Mouse (Mus musculus) intestine, embryonic 14.5 days (tissue): Measurements from ENCODE around the gene Usp34. TPM values are rescaled to one million over a fixed set of nuclear protein-coding genes. Genes with fewer than 3 reads are reported as not detected.
"Not testable (repeated sequence)": the region's sequence is repeated elsewhere in the genome, so short reads cannot be mapped to it uniquely, and the experiment has no call there.

ENCODE experiments used
- ATAC-seq: fragments of 200-750 bp; cut with Nextera tagmentation; replicated peaks from 2 replicates; pipeline ENCODE4 v1.8.0; 2017; ENCODE audit warnings: low read depth, moderate number of reproducible peaks, moderate TSS enrichment, moderate library complexity; ENCODE audit not compliant: low FRiP score, low TSS enrichment
- DNase-seq: peaks from one replicate; pipeline ENCODE4 v3.0.0-alpha.2; 2018; ENCODE audit warnings: low spot score
- H3K27ac ChIP-seq: fragments of 300-500 bp; sonication (generic); 2 replicates; pipeline ENCODE4 v1.5.1; 2014; ENCODE audit warnings: low read depth, mild to moderate bottlenecking, control low read depth
- H3K27me3 ChIP-seq: fragments of 300-500 bp; sonication (generic); replicated peaks from 2 replicates; pipeline ENCODE4 v1.6.1; 2014; ENCODE audit warnings: low read length, control low read depth; ENCODE audit not compliant: control insufficient read depth, insufficient read depth
- H3K36me3 ChIP-seq: fragments of 300-500 bp; sonication (generic); 2 replicates; pipeline ENCODE4 v1.6.1; 2014; ENCODE audit warnings: low read length, control low read depth; ENCODE audit not compliant: control insufficient read depth, insufficient read depth
- H3K4me1 ChIP-seq: fragments of 300-500 bp; sonication (generic); replicated peaks from 2 replicates; pipeline ENCODE4 v1.6.1; 2014; ENCODE audit warnings: low read length, control low read depth, mixed read lengths; ENCODE audit not compliant: control insufficient read depth, insufficient read depth
- H3K4me2 ChIP-seq: fragments of 300-500 bp; sonication (generic); 2 replicates; pipeline ENCODE4 v1.6.1; 2014; ENCODE audit warnings: low read length
- H3K4me3 ChIP-seq: fragments of 300-500 bp; sonication (generic); 2 replicates; pipeline ENCODE4 v1.5.1; 2014; ENCODE audit warnings: low read depth, low read length, control low read depth, mixed read lengths
- H3K9ac ChIP-seq: fragments of 300-500 bp; sonication (generic); 2 replicates; pipeline ENCODE4 v1.6.1; 2014; ENCODE audit warnings: mild to moderate bottlenecking, low read length
- H3K9me3 ChIP-seq: fragments of 300-500 bp; sonication (generic); 2 replicates; pipeline ENCODE4 v1.6.1; 2016; ENCODE audit warnings: low read length, control low read depth; ENCODE audit not compliant: control insufficient read depth
- whole genome bisulfite sequencing: fragments of 180-500 bp; shearing (Covaris S2); extraction: QIAGEN DNeasy Blood & Tissue Kit; methylation state at CpG from one replicate; pipeline ENCODE4 v1.1.7; 2014; 5-methylcytosine and 5-hydroxymethylcytosine counted together
- polyA plus RNA-seq: library from polyadenylated mRNA; unstranded; fragments of >200 nt; fragmentation: Nextera tagmentation; extraction: Ambion mirVana; gene quantifications from 2 replicates; pipeline ENCODE4 v1.2.1, GENCODE M21; 2014

The Usp34 gene
- polyA plus RNA-seq, 1 experiment from 2014 or later, result 39.3 TPM

DNA sequence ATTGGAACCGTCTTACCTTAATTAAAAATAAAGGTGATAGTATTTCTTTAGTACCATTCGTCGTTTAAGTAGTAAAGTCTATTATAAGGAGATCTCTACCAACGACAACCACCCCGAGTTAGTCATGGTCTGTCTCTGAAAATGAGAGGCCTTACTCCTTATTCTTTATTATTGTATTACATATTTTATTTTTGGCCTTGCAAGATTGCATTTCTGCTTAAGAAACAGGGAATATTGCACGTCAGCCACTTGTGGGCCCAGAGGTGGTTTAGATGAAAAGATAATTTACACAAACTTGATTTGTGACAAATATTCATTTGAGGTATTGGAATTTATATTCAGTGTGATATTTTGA is 848 bp downstream of the Usp34 start:
- Histone ChIP-seq H3K27me3 (no peaks in the 10 kb centered on the region), H3K27ac (peak overlapping the region; percentile 98), H3K4me3 (peak overlapping the region; percentile 82), H3K36me3 (no peaks in the 10 kb centered on the region), H3K4me2 (peak overlapping the region; percentile 62), H3K9ac (peak overlapping the region; percentile 95), H3K4me1 (peaks cover 7% of the 10 kb centered on the region; the same call in 1 of the 2 replicates), H3K9me3 (no peaks in the 10 kb centered on the region)
- under 1% methylated on average over 6 of the region's 6 CpGs for WGBS
- DNase-seq (no peak), ATAC-seq (no peak)

DNA sequence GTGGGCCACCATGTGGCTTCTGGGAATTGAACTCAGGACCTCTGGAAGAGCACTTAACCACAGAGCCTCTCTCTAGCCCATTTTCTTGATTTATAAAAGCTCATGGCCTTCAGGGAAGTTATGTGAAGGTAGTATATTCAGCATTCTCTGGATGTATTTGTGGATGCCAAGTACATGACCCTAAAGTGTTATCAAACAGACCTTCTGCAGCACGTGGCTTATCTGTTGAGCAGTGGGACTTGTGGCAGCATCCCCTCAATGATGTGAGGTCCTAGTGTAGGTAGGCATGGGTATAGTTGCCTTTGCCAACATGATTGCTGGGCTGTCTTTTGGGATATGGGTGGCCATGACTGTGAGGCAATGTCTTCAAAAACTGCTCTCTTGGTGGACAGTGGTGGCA is 6.8 kb downstream of the Usp34 start:
- H3K4me2 ChIP-seq, result no peak overlapping the region
- no peaks in the 10 kb centered on the region for H3K36me3 ChIP-seq
- H3K4me3 ChIP-seq, result no peak overlapping the region
- H3K27ac ChIP-seq, result no peak overlapping the region
- no peaks in the 10 kb centered on the region for H3K27me3 ChIP-seq
- H3K4me1 ChIP-seq, result peaks cover 3% of the 10 kb centered on the region; the same call in 1 of the 2 replicates
- DNase-seq (no peak), ATAC-seq (no peak)
- H3K9ac ChIP-seq, result no peak overlapping the region
- WGBS, result 86% methylated on average over 1 of the region's 1 CpGs
- H3K9me3 ChIP-seq, result no peaks in the 10 kb centered on the region

DNA sequence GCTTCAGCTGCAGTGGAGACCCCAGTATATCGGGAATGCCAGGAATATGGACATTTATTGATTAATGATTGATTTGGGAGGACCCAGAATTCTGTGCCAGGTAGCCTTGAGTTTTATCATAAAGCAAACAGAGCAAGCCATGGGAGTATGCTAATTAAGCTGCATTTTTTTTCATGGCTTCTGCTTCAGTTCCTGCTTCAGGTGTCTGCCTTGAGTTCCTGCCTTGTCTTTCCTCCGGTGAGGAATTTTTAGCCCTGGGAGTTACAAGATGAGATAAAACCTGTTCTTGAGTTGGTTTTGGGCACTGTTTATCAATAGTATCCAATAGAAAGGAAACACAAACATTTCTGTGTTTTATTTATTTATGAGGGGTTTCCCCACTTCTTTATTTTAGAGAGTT is 22.7 kb downstream of the Usp34 start:
- no peaks in the 10 kb centered on the region for H3K36me3 ChIP-seq
- DNase-seq (no peak), ATAC-seq (no peak)
- no peaks in the 10 kb centered on the region for H3K27me3 ChIP-seq
- no peak overlapping the region for H3K9ac ChIP-seq
- no peaks in the 10 kb centered on the region for H3K4me1 ChIP-seq
- H3K4me3 ChIP-seq, result no peak overlapping the region
- no peak overlapping the region for H3K4me2 ChIP-seq
- WGBS, result 83% methylated on average over 2 of the region's 2 CpGs
- no peaks in the 10 kb centered on the region for H3K9me3 ChIP-seq
- no peak overlapping the region for H3K27ac ChIP-seq

DNA sequence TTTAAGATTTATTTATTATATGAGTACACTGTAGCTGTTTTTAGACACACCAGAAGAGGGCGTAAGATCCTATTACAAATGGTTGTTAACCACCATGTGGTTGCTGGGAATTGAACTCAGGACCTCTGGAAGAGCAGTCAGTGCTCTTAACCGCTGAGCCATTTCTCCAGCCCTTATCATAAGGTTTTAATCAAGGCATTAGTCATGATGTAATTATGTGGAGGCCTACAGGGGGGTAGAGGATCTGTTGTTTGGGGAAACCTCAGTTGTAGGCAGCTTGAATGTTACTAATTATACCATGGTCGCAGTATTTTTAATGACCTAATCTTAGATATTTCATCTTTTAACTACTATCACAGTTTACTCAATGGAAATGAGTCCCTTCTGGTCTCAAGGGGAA is 25.4 kb downstream of the Usp34 start:
- Histone ChIP-seq H3K4me3 (no peak overlapping the region), H3K36me3 (peaks cover 8% of the 10 kb centered on the region; the same call in 1 of the 2 replicates), H3K4me1 (no peaks in the 10 kb centered on the region), H3K27ac (no peak overlapping the region), H3K9me3 (no peaks in the 10 kb centered on the region), H3K9ac (no peak overlapping the region), H3K27me3 (no peaks in the 10 kb centered on the region), H3K4me2 (no peak overlapping the region)
- no peak for ATAC-seq
- DNase-seq, result no peak
- WGBS, result 88% methylated on average over 3 of the region's 3 CpGs

DNA sequence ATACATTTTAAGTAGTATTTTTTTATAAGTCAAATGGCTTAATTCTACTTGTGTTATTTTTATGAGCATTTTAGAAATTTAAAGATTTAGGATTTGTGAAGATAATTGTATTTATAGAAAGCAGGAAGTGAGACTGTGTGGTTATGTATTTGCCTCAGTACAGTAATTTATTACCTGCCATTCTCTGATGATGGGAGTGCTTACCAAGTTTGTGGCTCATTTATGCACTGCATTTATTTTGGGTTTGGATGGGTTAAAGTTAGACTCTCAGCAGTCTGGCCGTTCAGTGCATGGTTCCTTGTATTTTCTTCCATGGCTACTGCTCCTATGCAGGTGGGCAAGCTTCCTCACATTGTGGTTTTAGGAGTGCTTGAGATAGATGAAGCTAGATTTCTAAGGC is 28.5 kb downstream of the Usp34 start:
- Histone ChIP-seq H3K9ac (no peak overlapping the region), H3K4me1 (no peaks in the 10 kb centered on the region), H3K36me3 (peaks cover 22% of the 10 kb centered on the region; the same call in 1 of the 2 replicates), H3K27ac (no peak overlapping the region), H3K4me3 (no peak overlapping the region), H3K9me3 (no peaks in the 10 kb centered on the region), H3K27me3 (no peaks in the 10 kb centered on the region), H3K4me2 (no peak overlapping the region)
- DNase-seq (no peak), ATAC-seq (no peak)
- WGBS, result 57% methylated on average over 1 of the region's 1 CpGs

DNA sequence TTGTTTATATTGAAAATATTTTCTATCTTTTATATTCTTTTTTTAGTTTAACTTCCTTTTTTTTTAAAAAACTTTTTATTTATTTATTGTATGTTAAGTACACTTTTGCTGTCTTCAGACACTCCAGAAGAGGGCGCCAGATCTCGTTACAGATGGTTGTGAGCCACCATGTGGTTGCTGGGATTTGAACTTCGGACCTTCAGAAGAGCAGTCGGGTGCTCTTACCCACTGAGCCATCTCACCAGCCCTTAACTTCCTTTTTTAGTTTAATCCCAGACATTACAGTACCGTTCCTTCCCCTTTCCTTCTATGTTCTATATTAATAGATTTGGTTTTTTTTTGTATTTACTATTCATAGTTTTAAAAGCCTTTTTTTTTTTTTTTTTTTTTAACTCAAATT is 50.5 kb downstream of the Usp34 start:
- not testable (repeated sequence) for ATAC-seq, H3K27ac ChIP-seq, H3K4me1 ChIP-seq, H3K4me2 ChIP-seq, H3K27me3 ChIP-seq, H3K4me3 ChIP-seq, DNase-seq, H3K9me3 ChIP-seq, H3K9ac ChIP-seq
- WGBS, result 76% methylated on average over 5 of the region's 5 CpGs
- peaks cover 45% of the 10 kb centered on the region for H3K36me3 ChIP-seq

DNA sequence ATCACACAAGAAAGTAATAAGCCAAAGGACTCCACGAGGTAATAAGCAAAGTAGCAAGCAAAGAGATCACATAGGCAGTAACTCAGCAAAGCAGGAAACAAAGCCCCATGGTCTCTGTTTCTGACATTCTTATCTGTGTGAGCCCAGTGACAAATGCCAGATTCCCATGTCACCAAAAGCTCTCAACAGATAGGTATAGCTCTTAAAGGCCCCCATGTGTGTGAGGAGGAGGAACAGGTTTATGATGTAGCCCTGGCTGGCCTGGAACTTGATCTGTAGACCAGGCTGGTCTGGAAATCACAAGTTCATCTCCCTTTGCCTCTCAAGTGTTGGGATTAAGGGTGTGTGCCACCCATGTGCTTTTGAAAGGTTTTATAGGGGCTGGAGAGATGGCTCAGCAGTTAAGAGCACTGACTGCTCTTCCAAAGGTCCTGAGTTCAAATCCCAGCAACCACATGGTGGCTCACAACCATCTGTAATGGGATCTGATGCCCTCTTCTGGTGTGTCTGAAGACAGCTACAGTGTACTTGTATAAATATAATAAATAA is 53.1 kb downstream of the Usp34 start:
- not testable (repeated sequence) for H3K4me3 ChIP-seq, H3K9me3 ChIP-seq, H3K27me3 ChIP-seq, H3K4me2 ChIP-seq, H3K9ac ChIP-seq, ATAC-seq, H3K4me1 ChIP-seq, H3K27ac ChIP-seq, DNase-seq
- H3K36me3 ChIP-seq, result peaks cover 59% of the 10 kb centered on the region
- WGBS, result 66% methylated on average over 1 of the region's 1 CpGs

DNA sequence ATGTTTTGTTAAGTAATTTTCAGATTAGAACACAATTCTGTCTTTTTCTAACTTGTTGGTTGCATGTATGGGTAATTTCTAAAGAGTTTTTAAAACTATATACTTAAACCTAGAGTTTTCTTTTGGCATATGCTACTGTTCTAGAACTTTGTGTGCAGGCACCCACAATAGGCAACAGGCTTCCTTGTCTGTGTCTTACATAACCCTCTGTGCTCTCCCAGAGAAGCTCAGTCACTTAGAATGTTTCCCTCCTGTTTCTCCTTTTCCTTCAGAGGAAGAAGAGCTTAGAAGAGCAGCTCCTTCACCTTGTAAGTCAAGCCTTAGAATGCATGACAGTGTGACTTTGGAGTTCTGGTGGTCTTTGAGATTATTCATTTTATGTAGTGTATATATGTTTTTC is 55.6 kb downstream of the Usp34 start:
- ATAC-seq (no peak), DNase-seq (no peak)
- H3K27ac ChIP-seq, result no peak overlapping the region
- H3K9me3 ChIP-seq, result no peaks in the 10 kb centered on the region
- no peak overlapping the region for H3K4me3 ChIP-seq
- H3K4me1 ChIP-seq, result no peaks in the 10 kb centered on the region
- no peak overlapping the region for H3K4me2 ChIP-seq
- no peak overlapping the region for H3K9ac ChIP-seq
- no peaks in the 10 kb centered on the region for H3K27me3 ChIP-seq
- peaks cover 59% of the 10 kb centered on the region for H3K36me3 ChIP-seq

DNA sequence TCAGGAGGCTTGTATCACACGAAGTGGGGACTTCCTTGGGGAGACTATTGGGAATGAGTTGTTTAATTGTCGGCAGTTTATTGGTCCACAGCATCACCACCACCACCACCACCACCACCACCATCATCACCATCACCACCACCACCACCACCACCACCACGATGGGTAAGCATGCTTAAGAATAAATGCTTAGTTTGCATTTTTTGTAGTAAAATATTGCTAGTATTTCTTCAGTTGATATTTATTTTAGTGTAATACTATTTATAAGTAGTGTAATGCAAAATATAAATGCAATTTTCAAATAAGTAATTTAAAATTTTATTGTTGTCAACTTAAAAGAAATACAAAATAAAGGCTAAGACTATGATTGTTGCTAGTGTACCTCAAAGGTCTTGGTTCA is 57.7 kb downstream of the Usp34 start:
- H3K4me3 ChIP-seq, result no peak overlapping the region
- H3K36me3 ChIP-seq, result peaks cover 62% of the 10 kb centered on the region
- no peaks in the 10 kb centered on the region for H3K27me3 ChIP-seq
- ATAC-seq, result no peak
- DNase-seq, result no peak
- no peak overlapping the region for H3K4me2 ChIP-seq
- H3K4me1 ChIP-seq, result no peaks in the 10 kb centered on the region
- 93% methylated on average over 3 of the region's 3 CpGs for WGBS
- no peaks in the 10 kb centered on the region for H3K9me3 ChIP-seq
- H3K9ac ChIP-seq, result no peak overlapping the region
- no peak overlapping the region for H3K27ac ChIP-seq
